Mouse (Mus musculus) liver, adult 2 months (tissue): ENCODE measurements at regions not wholly inside any gene's neighbourhood (a gene's known extent, or its start where the extent isn't known, plus 50 kb on each side); places are given as distances from the start of the nearest gene placed in this dataset.

Source experiments
- DNase-seq: peaks from one replicate; pipeline ENCODE4 v3.0.0-alpha.2; 2011; ENCODE audit warnings: low read depth, low spot score; ENCODE audit errors: extremely low read depth
- H3K27ac ChIP-seq: fragments of 200-500 bp; replicated peaks from 2 replicates; pipeline ENCODE4 v1.5.1; 2012; ENCODE audit warnings: low read depth, mild to moderate bottlenecking, control low read depth, inconsistent platforms, low read length; ENCODE audit not compliant: insufficient read depth
- H3K27me3 ChIP-seq: fragments of 200-500 bp; 2 replicates; pipeline ENCODE4 v1.6.1; 2012; ENCODE audit warnings: mild to moderate bottlenecking, moderate library complexity, low read length, inconsistent platforms; ENCODE audit not compliant: control insufficient read depth, insufficient read depth
- H3K36me3 ChIP-seq: fragments of 200-500 bp; 2 replicates; pipeline ENCODE4 v1.6.1; 2012; ENCODE audit warnings: low read length, inconsistent platforms; ENCODE audit not compliant: control insufficient read depth, insufficient read depth
- H3K4me1 ChIP-seq: fragments of 200-500 bp; 2 replicates; pipeline ENCODE4 v1.6.1; 2011; ENCODE audit warnings: low read length; ENCODE audit not compliant: control insufficient read depth, insufficient read depth
- H3K4me3 ChIP-seq: fragments of 200-500 bp; 2 replicates; pipeline ENCODE4 v1.5.1; 2011; ENCODE audit warnings: low read depth, mild to moderate bottlenecking, control low read depth, low read length, moderate library complexity; ENCODE audit not compliant: insufficient read depth
- H3K79me2 ChIP-seq: fragments of 200-500 bp; 2 replicates; pipeline ENCODE4 v1.6.1; 2012; ENCODE audit warnings: inconsistent platforms, mild to moderate bottlenecking, low read length, moderate library complexity; ENCODE audit not compliant: control insufficient read depth, insufficient read depth
- H3K9ac ChIP-seq: fragments of 200-500 bp; 2 replicates; pipeline ENCODE4 v1.6.1; 2012; ENCODE audit warnings: low read depth, mild to moderate bottlenecking, control low read depth, inconsistent platforms, low read length
- CTCF ChIP-seq: fragments of 200-500 bp; IDR thresholded peaks from 2 replicates; pipeline ENCODE4 v1.5.1; 2011; ENCODE audit warnings: low read depth, low read length, control low read depth
- POLR2A ChIP-seq: fragments of 200-500 bp; IDR thresholded peaks from 2 replicates; pipeline ENCODE4 v1.6.1; 2011; ENCODE audit warnings: low read length, control low read depth; ENCODE audit not compliant: insufficient read depth; ENCODE audit errors: extremely low read depth
- WGBS: fragments of 180-500 bp; shearing (Covaris S2); methylation state at CpG from one replicate; pipeline ENCODE4 v1.1.7; 2018; 5-methylcytosine and 5-hydroxymethylcytosine counted together

- H3K27me3 ChIP-seq = no peaks in the 10 kb centered on the region
- TF ChIP-seq POLR2A = no peak
- no peak for TF ChIP-seq CTCF
- WGBS = 92% methylated on average over 7 of the region's 7 CpGs
These were observed 65.3 kb upstream of the Ccdc85a start for GRCm38 (mm10) chr11:28649446-28649845.

DNA sequence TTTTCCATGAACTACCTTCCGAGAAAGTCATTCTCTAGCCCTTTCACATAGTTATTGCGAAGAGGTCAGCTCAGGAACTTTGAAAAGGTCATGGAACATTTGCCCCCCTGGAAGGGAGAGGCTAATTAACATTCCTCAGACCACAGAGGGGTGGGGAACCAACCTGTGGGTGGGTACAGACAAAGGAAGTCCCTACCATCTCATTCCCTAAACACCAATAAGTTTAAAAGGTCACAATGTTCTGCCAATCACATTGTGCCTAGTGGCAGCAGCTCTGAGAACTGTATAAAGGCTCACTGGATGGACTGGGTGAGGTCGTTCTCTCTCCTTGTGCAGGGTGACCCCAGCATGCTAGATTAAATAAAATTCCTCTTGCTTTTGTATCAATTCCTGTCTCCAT, 64.8 kb upstream of the Ccdc85a start:
- WGBS = 82% methylated on average over 3 of the region's 3 CpGs

More at GRCm38 (mm10) chr11:28649446-28649845, 65.3 kb upstream of the Ccdc85a start:
- no peak for DNase-seq
- no peaks in the 10 kb centered on the region for H3K79me2 ChIP-seq
- no peak overlapping the region for H3K9ac ChIP-seq
- no peak overlapping the region for H3K4me3 ChIP-seq
- no peak overlapping the region for H3K27ac ChIP-seq
- no peaks in the 10 kb centered on the region for H3K4me1 ChIP-seq
- no peaks in the 10 kb centered on the region for H3K36me3 ChIP-seq

DNA sequence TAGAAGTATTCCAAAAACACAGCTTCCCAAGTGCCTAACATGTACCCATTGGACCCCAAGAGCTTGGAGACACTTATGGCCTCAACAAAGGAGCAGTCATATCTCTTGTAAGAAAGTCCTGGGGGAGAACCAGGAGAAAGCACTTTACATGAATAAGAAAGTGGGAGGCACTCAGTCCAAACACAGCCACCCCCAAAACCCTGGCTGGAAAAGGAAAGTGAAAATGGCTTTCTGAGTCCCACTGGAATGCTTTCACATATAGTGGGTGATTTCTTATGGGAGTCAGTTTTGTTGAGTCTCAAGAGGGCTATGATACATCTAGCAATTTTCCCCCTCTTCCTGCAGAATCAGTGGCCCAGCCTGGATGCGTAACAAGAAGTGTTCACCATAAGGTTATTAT, 55.0 kb upstream of the Ccdc85a start:
- H3K4me1 ChIP-seq = no peaks in the 10 kb centered on the region
- no peak for DNase-seq
- no peaks in the 10 kb centered on the region for H3K79me2 ChIP-seq
- WGBS = 100% methylated on average over 1 of the region's 1 CpGs
- no peaks in the 10 kb centered on the region for H3K36me3 ChIP-seq
- no peaks in the 10 kb centered on the region for H3K27me3 ChIP-seq
- no peak overlapping the region for H3K9ac ChIP-seq
- no peak overlapping the region for H3K4me3 ChIP-seq
- no peak overlapping the region for H3K27ac ChIP-seq
- no peak for TF ChIP-seq POLR2A
- TF ChIP-seq CTCF = no peak

More for the DNA sequence above, 64.8 kb upstream of the Ccdc85a start:
- H3K27ac ChIP-seq = no peak overlapping the region
- TF ChIP-seq CTCF (no peak), POLR2A (no peak)
- H3K4me1 ChIP-seq = no peaks in the 10 kb centered on the region
- no peaks in the 10 kb centered on the region for H3K27me3 ChIP-seq
- H3K9ac ChIP-seq = no peak overlapping the region
- H3K79me2 ChIP-seq = no peaks in the 10 kb centered on the region
- H3K4me3 ChIP-seq = no peak overlapping the region
- H3K36me3 ChIP-seq = no peaks in the 10 kb centered on the region
- no peak for DNase-seq

DNA sequence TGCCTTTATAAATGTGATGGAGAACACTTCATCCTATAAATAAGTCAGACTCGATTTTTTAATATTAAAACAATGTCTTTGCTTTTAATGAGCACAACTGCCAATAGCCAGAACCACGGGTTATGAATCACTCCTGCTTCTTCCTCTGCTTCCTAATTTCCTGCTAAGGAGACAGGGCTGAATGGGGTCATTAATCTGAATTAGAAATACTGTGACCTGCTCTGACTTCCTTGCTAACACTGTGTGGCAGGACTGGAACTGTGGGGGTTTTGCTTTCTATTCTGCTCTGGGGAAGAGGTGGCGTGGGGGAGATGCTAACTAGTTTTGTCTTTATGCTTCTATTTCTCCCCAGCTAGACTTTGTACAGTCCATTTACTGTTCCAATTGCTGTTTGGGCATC, 52.6 kb upstream of the Ccdc85a start:
- Histone ChIP-seq H3K36me3 (no peaks in the 10 kb centered on the region), H3K27ac (no peak overlapping the region), H3K4me1 (no peaks in the 10 kb centered on the region), H3K27me3 (no peaks in the 10 kb centered on the region), H3K9ac (no peak overlapping the region), H3K79me2 (no peaks in the 10 kb centered on the region), H3K4me3 (no peak overlapping the region)
- TF ChIP-seq CTCF (no peak), POLR2A (no peak)
- 65% methylated on average over 3 of the region's 3 CpGs for WGBS
- DNase-seq = no peak
